Mouse (Mus musculus): ENCODE results near the gene Fkbp5.
"Not testable (repeated sequence)": the region's sequence is repeated elsewhere in the genome, so short reads cannot be mapped to it uniquely, and the experiment has no call there.

Gene Fkbp5

DNA sequence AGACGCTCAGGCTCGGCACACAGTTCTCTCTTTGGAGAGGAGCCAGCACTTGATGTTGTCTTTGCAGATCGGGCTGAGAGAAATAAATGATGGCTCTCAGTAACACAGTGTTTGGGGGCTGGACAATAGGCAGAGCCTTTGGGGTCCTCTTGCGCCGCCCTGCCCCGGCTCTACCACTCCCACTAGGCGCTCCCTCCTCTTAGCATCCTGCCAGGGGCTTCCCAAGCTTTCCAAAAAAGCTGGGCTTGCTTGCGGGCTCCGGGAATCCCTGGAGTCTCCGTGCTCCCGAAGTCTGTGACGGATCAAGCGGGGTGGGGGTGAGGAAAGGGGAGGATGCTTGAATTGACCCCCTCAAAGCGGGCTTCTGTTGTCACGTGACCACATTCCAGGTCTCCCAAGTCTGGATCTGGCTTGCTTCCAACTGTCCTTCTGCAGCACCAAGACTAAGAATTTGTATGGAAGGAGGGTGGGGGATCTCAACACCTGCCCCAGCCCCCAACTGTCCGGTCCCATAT lies at the start of gene Fkbp5:
Gene Fkbp5, minus strand, starts transcription at position 87 of the 515 bp plus-strand sequence.
- no peak for DNase-seq

DNA sequence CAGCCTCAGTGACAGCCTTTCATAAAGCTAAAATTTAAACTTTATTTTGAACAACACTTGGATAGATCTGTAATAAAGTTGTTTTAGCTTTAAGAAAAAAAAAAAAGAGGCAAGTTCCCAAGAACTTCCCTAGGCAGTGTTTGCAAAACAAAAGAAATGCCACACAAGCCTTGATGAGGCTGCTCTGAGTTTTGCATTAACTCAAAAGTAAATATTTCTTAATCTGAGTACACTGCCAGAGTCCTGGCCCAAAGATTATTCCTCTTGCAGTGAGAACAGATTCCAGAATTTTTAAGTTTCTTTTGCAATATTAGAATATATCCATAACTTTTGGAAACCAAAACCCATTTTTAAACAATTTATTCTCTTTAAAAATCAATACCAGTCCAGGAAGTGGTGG lies 47.9 kb upstream of the Fkbp5 start:
- no peak for DNase-seq

DNA sequence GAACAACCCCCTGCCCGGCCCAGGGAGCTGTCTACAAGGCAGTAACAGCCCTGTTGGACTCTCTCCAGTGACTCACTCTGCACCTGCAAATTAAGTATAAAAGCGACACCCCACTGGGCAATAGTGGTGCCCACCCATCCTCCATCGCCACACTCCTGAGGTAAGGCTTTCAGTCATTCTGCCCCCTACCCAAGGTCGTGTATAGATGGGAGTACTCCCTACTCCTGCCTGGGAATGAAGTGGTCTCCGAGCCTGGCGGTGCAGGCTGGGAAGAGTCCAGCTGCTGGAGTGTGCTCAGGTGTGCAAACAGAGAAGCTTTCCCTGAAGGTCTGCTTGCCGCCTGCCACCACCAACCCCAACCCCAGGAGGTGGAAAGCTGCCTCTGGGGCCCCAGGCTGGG lies 44.3 kb upstream of the Fkbp5 start:
- DNase-seq: no peak

DNA sequence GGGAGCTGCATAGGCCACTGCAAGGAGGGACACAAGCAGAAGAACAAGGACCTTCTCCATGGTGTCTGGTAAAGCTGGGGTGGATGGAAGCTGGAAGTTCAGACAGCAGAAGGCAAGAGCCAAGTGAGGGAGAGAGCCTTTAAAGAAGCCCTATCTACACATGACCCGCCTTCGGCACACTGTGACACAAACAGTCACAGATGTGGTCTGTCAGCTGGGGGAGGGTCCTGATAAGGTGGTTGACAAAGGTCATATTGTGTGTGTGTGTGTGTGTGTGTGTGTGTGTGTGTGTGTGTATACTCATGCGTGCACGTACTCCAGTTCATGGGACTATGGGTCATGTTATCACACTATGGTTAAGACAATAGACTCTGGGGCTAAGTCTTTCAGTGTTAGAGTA lies 43.3 kb upstream of the Fkbp5 start, which contains the start of gene Clps:
Gene Clps, minus strand, starts transcription at position 169 of the 400 bp plus-strand sequence.
- DNase-seq: no peak

DNA sequence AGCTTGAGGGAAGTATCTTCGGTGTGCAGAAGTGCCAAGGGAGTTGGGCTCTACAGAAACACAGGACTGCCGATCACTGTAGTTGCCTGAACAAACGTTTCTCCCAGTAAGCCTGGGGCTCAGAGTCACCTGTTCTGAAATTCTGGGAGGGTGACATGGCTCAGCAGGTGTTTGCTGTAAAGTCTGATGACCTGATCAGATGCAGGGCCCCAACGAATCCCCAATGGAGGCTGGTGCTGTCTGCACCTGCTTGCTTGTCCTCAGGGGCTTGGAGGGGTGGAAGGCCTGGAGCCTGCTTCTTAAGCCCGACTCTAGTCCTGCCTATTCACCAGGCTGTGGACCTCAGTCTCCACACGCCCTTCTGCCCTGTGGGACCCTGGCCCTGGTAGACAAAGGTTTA lies 40.4 kb upstream of the Fkbp5 start:
- DNase-seq: no peak

DNA sequence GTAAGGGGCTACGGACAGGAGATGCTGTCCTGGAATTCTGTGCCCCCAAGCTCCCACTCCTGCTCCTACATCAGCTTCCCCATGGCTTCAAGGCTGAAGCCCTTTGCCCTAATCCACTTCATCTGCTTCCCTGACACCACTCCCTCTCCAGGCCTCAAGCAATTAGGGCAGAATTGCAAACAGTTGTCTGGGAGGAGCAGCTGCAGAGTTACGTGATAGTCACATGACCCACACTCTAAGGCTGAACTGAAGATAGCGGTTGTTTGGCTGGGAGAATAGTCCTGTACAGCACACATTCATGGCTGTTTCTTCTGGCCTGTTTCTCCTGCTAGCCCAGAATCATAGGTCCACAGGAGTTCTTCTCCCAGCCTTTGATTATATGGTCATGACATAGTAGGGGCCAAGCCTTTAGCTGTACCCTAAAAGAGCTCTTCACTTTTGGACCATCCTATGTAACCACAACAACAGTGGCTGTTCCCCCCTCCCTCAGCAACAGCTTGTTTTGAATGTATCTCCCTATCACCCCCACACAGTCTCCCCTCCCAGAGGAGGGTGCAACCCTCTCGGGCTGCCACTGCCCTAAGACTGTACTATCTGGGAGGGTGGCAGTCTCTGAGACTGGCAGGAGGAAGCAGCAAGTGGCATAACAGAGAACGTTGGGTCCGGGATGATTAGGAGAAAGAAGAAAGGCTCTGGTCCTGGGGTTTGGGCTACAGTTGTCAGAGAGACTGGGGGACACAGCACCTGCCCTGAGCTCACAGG lies 39.5 kb upstream of the Fkbp5 start:
- DNase-seq: no peak

DNA sequence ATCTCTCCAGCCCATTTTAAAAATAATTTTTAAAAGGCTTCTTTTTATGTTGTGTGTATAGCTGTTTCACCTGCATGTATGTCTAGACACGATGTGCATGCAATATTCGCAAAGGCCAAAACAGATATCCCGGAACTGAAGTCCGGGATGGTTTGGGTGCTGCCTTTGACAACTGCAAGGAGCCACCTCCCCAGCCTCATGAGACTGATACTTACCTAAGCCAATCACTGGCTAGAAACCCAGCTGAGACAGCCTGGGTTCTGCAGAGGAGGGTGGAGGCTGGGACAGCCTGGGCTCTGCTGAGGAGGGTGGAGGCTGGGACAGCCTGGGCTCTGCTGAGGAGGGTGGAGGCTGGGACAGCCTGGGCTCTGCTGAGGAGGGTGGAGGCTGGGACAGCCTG lies 36.7 kb upstream of the Fkbp5 start:
- DNase-seq: not testable (repeated sequence)

DNA sequence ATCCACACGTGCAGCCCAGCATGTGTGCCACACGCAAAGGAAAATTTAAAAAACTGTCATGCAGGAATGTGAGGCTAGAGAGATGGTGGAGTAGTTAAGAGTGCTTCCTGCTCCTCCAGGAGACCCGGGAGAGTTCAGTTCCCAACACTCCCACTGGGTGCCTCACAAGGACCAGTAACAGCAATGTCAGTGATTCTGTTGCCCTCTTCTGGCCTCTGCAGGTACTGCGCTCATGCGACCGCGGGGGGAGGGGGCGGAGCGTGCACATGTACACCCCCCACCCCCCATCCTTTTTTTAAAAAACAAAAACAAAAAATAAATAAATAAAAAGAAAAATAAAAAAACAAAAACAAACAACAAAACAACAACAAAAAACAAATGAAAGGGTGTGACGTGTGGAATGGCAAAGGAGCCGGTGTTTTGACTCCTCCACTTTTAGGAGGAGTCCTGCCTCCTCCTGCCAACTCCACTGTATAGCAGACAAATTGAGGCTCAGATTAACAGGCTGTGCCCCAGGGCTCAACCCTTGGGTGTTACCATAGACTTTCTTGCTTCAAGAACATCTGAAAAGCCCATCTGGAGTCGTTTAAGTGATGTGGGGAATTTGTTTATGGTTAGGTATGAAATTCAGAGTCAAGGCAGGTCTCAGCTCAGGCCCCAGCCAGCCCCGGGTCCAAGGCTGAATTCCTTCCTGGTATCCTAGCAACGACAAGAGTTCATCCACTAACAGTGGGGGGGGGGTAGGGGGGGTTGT lies 35.9 kb upstream of the Fkbp5 start:
- DNase-seq: peak; percentile 78

DNA sequence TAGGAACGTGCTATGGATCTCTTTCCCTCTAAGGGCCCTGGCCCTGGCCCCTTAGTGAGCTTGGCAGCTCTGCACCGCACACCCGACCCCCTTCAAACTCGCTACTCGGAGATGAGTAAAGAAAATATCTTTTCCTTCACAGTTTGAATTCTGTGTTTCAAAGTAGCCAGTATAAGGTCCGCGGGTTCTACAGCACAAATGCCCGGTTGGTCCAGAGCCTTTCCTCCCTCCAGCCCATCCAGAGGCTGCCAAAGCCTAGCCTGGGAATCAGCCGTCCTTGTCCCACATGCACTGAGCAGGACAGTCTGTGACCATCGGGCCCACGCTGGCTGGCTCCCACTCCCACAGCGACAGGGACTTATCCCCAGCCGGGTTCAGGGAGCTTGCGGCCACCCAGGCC lies 31.8 kb upstream of the Fkbp5 start, which contains the start of gene Clpsl2:
Gene Clpsl2, plus strand, starts transcription at position 301 of the 400 bp plus-strand sequence.
- no peak for DNase-seq

DNA sequence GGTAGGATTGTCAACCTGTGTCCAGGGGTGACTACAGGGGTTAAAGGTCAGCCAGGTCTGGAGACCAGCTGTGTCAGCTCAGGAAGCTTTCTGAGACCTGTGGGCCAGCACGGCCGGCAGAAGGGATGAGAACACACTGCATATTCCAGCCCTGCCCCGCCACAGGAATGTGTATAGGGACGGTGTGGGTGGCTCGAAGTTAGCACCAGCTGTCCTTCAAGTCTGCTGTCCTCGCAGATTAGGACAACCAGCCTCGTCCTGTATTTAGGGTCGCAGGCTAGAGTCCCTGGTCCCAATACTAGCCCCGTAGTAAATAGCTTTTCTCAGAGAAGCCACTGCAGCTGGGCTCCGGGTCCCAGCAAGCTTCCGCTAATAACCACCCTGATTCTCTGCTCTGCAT lies 31.2 kb upstream of the Fkbp5 start:
- no peak for DNase-seq

DNA sequence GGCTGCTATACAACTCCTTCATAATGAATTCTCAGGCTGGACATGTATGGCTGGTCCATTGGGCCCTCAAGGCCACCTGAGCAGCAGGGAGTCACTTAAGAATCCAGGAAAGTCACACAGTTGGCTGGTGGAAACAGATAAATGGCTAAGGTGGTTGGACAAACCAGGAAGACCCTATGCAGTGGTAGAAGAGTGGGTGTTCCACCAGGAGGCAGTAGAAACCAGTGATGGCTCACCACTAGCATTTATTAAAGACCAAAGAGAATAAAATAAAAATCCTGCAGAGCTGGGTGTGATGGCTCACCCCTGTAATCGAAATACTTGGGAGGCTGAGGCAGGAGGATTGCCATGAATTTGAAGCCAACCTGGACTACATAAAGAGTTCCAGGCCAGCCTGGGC lies 29.6 kb upstream of the Fkbp5 start:
- peak; percentile 32 for DNase-seq

DNA sequence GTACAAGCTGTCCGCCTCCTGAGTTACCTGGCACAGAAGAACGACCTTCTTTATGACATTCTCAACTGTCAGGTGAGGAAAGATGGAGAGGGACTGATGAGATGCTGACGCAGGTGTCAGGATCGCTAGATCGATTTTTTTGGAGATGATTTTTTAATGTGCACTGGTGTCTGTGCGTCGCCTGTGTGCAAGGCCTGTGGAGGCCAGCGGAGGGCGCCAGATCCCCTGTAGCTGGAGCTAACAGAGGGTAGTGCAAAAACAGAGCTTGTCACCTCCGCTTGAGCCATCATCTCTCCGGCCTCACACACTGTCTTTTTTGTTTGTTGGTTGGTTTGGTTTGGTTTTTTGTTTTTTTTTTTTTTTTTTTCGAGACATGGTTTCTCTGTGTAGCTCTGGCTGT lies 20.6 kb upstream of the Fkbp5 start:
- no peak for DNase-seq

DNA sequence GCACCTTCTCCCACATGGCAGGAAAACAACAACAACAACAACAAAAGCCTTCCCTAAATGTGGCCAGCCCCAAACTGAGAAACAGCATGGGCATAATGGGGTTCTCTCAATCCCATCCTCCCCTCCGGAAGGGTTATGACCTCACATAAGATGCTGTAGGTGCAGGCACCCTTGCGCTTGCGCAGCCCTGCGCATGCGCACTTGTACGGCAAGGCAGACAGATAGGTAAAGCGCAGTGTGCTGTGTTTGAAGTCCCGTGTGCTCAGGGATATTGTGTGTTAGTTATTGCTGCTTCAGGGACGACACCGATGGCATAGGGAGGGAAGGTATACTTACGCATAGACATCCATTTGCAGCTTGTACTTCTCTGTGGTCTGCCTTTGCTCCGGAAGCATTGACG lies 16.0 kb upstream of the Fkbp5 start:
- DNase-seq: no peak

DNA sequence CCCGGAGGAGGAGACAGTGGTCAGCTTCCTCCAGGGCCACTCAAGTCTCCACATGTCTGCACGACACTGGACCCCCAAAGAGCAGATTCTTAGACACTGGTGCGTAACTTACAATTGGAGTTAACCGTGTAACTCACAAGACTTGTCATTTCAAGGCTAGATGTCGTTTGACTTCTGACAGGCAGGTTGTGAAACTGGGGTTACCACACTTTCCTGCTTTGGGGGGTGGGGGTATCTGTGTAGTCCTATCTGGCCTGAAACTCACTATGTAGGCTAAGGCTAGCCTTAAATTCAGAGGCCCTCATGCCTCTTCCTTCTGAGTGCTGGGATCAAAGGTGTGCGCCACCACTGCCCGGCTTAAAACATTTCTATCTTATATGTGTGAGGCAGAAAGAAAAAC lies 15.2 kb upstream of the Fkbp5 start:
- DNase-seq: no peak

DNA sequence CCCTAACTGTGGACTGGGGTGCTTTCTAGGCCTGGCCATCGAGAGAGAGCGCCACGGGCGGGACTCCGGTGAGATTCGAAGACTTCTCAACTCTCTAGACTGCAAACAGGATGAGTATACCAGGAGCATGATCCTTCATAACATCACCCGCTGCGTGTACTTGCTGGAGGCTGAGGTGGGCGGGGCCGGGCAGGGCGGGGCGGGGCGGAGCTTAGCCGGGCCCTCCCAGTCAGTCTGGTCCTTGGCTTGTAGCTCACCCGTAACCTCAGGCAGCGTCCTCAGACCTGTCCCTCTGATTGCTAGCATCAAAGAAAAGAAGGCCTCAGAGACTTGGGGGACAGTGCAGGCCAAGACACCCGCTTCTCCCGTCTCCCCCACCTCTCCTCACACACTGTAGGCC lies 14.6 kb upstream of the Fkbp5 start:
- peak; percentile 28 for DNase-seq

DNA sequence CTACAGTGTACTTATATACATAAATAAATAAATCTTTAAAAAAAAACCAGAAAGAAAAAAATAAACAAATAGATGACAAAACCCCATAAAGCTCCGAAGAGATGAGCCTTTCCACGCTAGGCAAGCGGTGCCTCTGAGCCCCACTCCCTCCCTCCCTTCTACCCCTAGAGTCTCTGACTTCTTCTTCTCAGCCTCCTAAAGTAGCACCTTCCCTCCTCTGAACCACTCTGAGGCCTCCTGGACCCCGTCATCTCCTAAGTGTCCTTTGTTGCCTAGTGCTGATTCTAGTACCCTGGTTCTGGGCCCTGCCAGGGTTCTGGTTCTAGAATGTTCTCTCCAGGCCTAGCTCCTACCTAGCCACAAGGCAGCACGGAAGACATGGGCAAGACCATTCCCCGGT lies 13.2 kb upstream of the Fkbp5 start, which contains the start of gene Armc12:
Gene Armc12, plus strand, starts transcription at position 301 of the 400 bp plus-strand sequence.
- no peak for DNase-seq

DNA sequence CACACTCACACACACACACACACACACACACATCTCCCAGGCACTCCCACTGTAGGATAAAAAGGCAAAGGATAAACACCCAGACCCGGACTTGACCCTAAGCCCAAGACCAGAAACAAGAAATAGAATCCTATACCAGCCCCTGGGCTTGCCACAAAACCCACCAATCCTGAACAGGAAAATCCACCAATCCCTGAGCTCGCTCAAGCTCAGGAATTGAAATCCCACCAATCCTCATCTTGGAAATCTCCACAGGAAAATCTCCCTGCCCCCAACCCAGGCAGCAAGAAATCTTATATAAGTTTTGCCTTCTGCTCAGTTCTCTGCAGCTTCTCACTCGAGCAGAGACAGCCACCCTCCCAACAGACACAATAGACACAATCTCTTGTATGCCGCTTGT lies 11.8 kb upstream of the Fkbp5 start:
- DNase-seq: no peak

DNA sequence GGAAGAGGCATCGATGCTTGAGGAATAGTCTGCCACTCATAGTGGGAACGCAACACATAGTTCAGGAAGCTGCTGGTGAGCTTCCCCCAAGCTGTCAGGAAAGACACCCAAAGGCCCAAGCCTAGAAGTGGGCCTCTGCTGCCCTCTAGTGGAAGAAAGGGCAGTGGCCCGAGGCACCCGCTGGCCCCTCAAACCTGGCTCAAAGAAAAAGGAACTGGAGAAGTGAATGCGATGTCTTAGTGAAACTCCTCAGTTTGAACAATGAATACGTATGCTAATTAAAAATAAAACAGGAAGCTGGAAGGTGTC lies 10.7 kb upstream of the Fkbp5 start:
- peak; percentile 89 for DNase-seq

DNA sequence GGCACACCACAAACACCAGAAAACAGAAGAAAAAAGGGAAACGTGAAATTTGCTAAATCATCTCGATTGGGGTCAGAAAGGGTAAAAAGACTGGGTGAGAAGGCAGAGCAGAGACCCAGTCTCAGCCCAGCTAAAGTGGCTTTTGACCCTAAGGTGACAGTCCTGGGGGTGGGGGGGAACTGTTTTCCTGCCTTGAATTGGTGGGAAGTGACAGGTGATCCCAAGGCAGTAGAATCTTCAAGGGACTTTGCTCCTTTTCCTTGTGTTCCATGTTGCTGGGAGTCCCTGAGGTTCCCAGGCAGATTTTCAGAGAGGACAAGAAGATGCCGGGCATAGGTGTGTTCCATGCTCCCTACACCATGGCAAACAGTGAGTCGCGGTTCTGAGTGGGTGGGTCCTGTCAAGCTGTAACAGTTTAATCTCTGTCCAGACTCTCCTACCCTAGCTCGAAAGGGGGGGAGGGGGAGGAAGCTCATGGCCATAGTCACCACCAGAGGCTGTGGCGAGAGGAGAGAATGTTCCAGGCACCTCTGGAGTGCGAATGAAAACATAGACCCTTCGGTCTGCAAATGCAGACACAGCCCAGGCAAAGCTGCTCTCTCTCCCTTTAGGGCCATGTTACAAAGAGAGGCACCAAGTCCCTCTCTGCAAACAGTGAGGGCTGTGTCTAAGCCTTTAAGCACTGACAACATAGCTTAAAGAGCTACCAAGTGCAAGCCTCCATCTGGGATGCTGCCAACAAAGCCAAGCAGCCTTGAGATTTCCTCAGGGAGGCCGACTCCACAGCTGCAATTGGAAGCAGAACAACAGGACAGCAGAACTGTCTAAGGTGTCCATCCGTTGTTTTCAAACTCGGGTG lies 10.1 kb upstream of the Fkbp5 start:
- peak; percentile 16 for DNase-seq

DNA sequence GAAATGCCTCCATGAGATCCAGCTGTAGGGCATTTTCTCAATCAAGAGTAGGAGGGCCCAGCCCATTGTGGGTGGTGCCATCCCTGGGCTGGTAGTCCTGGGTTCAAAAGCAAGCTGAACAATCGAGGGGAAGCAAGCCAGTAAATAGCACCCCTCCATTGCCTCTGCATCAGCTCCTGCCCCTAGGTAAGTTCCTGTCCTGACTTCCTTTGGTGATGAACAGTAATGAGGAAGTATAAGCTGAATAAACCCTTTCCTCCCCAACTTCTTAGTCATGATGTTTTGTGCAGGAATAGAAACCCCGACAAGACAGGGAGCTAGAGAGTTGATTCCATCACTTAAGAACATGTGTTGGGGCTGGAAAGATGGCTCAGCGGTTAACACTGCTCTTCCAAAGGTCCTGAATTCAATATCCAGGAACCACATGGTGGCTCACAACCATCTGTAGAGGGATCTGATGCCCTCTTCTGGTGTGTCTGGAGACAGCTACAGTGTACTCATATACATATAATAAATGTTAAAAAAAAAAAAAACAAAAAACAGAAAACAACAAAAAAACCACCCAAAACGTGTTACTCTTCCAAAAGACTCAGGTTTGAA lies 7.6 kb upstream of the Fkbp5 start:
- DNase-seq: peak; percentile 21

DNA sequence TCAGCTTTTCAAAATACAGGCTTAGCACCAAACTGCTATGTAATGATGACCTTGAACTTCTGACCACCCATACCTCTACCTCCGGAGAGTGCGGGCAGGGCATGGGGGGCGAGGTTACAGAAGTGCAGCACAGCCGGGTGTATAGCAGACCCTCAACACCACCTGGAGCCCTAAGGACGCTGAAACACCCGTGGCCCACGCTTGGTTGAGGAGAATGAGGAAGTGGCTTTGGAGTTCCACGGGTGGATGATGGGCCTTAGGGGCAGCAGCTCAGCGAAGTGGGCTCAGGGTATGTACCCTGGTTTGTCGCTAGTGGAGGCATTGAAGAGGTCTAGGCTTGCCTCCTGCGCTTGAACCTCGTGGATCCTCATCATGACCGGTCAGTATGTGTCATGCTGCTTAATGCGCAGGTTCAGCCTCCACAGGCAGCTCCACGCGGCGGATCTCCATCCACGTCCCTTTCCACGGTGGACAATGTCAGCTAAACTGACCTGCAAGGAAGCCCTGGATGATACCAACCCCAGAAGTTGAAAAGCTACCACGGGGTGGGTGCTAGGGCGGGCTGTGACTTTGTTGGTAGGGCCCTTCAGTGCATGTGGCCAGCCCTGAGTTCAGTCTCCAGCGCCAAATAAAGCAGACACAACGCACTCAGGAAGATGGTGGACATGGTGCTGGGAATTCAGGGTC lies 6.8 kb upstream of the Fkbp5 start:
- DNase-seq: peak; percentile 45

DNA sequence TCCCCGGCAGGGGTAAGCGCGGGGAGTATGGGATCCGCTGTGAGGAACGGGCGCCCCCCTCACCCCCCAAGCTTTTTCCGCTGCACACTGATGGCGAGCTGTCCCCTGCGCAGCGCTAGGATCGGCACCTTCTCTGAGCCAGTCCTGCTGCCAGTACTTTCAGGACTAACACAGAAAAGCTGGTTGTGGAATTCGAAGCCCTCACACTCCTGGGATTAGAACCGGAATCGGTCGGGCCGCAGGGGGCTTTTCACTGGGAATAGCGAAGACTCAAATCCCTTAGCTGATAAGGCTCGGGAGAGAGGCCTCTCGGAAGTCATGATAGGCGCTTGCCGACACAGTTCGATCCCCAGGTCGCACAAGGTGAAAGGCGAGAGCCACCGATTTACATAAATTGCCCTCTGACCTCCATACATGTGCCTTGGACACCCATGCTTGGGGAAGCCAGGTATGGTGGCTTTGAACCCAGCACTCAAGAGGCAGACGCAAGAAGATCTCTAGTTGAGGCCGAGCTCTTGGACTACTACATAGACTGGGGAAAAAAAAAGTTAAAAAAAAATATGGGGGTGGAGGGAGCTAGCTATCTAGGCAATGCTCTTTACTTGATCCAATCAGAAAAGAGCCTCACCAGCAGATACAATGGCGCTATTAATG lies 6.2 kb upstream of the Fkbp5 start:
- no peak for DNase-seq

All from kidney, adult 18-20 months (tissue).